Mouse (Mus musculus): ENCODE data around the gene Lgi2. TPM values are rescaled to one million over a fixed set of nuclear protein-coding genes. Genes with fewer than 3 reads are reported as not detected.

Gene Lgi2
- polyA plus RNA-seq (2015; fragmentation: Nextera tagmentation; extraction: Ambion mirVana): 3.8 and 4.2 TPM in 2 replicates

GRCm38 (mm10) chr5:52565813-52566531 lies at the start of gene Lgi2:
Lgi2 (minus strand) TSS chr5:52566462.
- WGBS: under 1% methylated on average over 55 of the region's 83 CpGs
- H3K27ac ChIP-seq: no peak within 1 kb of the TSS

GRCm38 (mm10) chr5:52615421-52615820 lies 49.2 kb upstream of the Lgi2 start:
- Histone ChIP-seq H3K4me2 (ENCODE audit: low read length) (no peak overlapping the region), H3K4me3 (replicated peaks; ENCODE audit: low read depth, low read length) (no peak overlapping the region), H3K9ac (ENCODE audit: low read depth, low read length) (no peak overlapping the region), H3K36me3 (ENCODE audit: insufficient read depth, low read length) (no peaks in the 10 kb centered on the region), H3K9me3 (replicated peaks; ENCODE audit: low read length) (no peaks in the 10 kb centered on the region), H3K27ac (no peak overlapping the region), H3K4me1 (replicated peaks; ENCODE audit: insufficient read depth, low read length) (peaks cover 4% of the 10 kb centered on the region; the same call in 1 of the 2 replicates), H3K27me3 (ENCODE audit: insufficient read depth, low read length) (no peaks in the 10 kb centered on the region)
- no peak for TF ChIP-seq CTCF (IDR thresholded peaks at IDR 0.05; ENCODE audit: low read depth)
- 54% methylated on average over 9 of the region's 9 CpGs for WGBS
- DNase-seq (ENCODE audit: low spot score) (no peak), ATAC-seq (replicated peaks; ENCODE audit: low FRiP score, low read depth) (no peak)

More at GRCm38 (mm10) chr5:52565813-52566531, at the start of gene Lgi2:
- Histone ChIP-seq H3K4me1 (replicated peaks; ENCODE audit: insufficient read depth, low read length) (peaks cover 8% of the 10 kb centered on the region; the same call in 1 of the 2 replicates), H3K9me3 (replicated peaks; ENCODE audit: low read length) (no peaks in the 10 kb centered on the region), H3K36me3 (ENCODE audit: insufficient read depth, low read length) (no peaks in the 10 kb centered on the region), H3K4me3 (replicated peaks; ENCODE audit: low read depth, low read length) (peak within 1 kb of the TSS; percentile 61), H3K4me2 (ENCODE audit: low read length) (peak within 1 kb of the TSS; percentile 93), H3K27me3 (ENCODE audit: insufficient read depth, low read length) (no peaks in the 10 kb centered on the region), H3K9ac (ENCODE audit: low read depth, low read length) (peak within 1 kb of the TSS; percentile 54)
- TF ChIP-seq CTCF (IDR thresholded peaks at IDR 0.05; ENCODE audit: low read depth): no peak
- DNase-seq (ENCODE audit: low spot score) (peak; percentile 24), ATAC-seq (replicated peaks; ENCODE audit: low FRiP score, low read depth) (peak; percentile 71)

GRCm38 (mm10) chr5:52614686-52615085 lies 48.4 kb upstream of the Lgi2 start:
- Histone ChIP-seq H3K4me1 (replicated peaks; ENCODE audit: insufficient read depth, low read length) (peaks cover 4% of the 10 kb centered on the region; the same call in 1 of the 2 replicates), H3K9ac (ENCODE audit: low read depth, low read length) (no peak overlapping the region), H3K4me3 (replicated peaks; ENCODE audit: low read depth, low read length) (no peak overlapping the region), H3K27ac (no peak overlapping the region), H3K9me3 (replicated peaks; ENCODE audit: low read length) (no peaks in the 10 kb centered on the region), H3K4me2 (ENCODE audit: low read length) (no peak overlapping the region), H3K27me3 (ENCODE audit: insufficient read depth, low read length) (no peaks in the 10 kb centered on the region), H3K36me3 (ENCODE audit: insufficient read depth, low read length) (no peaks in the 10 kb centered on the region)
- TF ChIP-seq CTCF (IDR thresholded peaks at IDR 0.05; ENCODE audit: low read depth): no peak
- WGBS: 81% methylated on average over 4 of the region's 4 CpGs
- DNase-seq (ENCODE audit: low spot score): no peak
- ATAC-seq (replicated peaks; ENCODE audit: low FRiP score, low read depth): no peak

- H3K4me3 ChIP-seq (replicated peaks; ENCODE audit: low read depth, low read length): no peak overlapping the region
- no peak overlapping the region for H3K4me2 ChIP-seq (ENCODE audit: low read length)
- no peaks in the 10 kb centered on the region for H3K27me3 ChIP-seq (ENCODE audit: insufficient read depth, low read length)
- no peak overlapping the region for H3K9ac ChIP-seq (ENCODE audit: low read depth, low read length)
- no peaks in the 10 kb centered on the region for H3K36me3 ChIP-seq (ENCODE audit: insufficient read depth, low read length)
- no peaks in the 10 kb centered on the region for H3K4me1 ChIP-seq (replicated peaks; ENCODE audit: insufficient read depth, low read length)
- 89% methylated on average over 8 of the region's 8 CpGs for WGBS
- no peak for TF ChIP-seq CTCF (IDR thresholded peaks at IDR 0.05; ENCODE audit: low read depth)
- no peak for ATAC-seq (replicated peaks; ENCODE audit: low FRiP score, low read depth)
- no peak overlapping the region for H3K27ac ChIP-seq
- no peaks in the 10 kb centered on the region for H3K9me3 ChIP-seq (replicated peaks; ENCODE audit: low read length)
- DNase-seq (ENCODE audit: low spot score): no peak
These were observed 46.5 kb upstream of the Lgi2 start for GRCm38 (mm10) chr5:52612776-52613175.

GRCm38 (mm10) chr5:52611315-52611895 lies 45.1 kb upstream of the Lgi2 start:
- 72% methylated on average over 10 of the region's 10 CpGs for WGBS
- DNase-seq (ENCODE audit: low spot score) (no peak), ATAC-seq (replicated peaks; ENCODE audit: low FRiP score, low read depth) (no peak; the same call in 1 of the 2 replicates)
- H3K4me1 ChIP-seq (replicated peaks; ENCODE audit: insufficient read depth, low read length): no peaks in the 10 kb centered on the region
- no peak overlapping the region for H3K4me3 ChIP-seq (replicated peaks; ENCODE audit: low read depth, low read length)
- H3K4me2 ChIP-seq (ENCODE audit: low read length): no peak overlapping the region
- H3K27ac ChIP-seq: no peak overlapping the region
- H3K36me3 ChIP-seq (ENCODE audit: insufficient read depth, low read length): no peaks in the 10 kb centered on the region
- no peaks in the 10 kb centered on the region for H3K27me3 ChIP-seq (ENCODE audit: insufficient read depth, low read length)
- H3K9me3 ChIP-seq (replicated peaks; ENCODE audit: low read length): no peaks in the 10 kb centered on the region
- H3K9ac ChIP-seq (ENCODE audit: low read depth, low read length): no peak overlapping the region
- TF ChIP-seq CTCF (IDR thresholded peaks at IDR 0.05; ENCODE audit: low read depth): no peak

DNA sequence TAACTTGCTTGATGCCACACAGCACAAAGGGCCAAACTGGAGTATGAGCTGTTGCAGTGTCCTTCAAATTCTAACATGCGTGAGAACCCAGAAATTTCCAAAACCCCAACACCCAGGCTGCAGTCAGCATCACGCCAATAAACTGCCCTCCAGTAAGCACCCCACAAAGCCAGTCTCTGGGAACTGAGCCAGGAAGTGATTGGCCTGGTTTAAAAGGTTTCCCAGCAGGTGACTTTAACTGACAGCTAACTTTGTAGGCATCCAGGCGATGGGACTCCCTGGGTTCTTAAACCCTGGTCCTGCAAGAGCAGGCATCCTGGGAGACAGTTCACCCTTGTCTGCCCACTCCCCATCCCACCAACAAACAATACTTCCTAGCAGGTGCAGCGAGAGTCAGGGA lies 44.0 kb upstream of the Lgi2 start:
- H3K27me3 ChIP-seq (ENCODE audit: insufficient read depth, low read length): no peaks in the 10 kb centered on the region
- no peak overlapping the region for H3K4me3 ChIP-seq (replicated peaks; ENCODE audit: low read depth, low read length)
- no peaks in the 10 kb centered on the region for H3K9me3 ChIP-seq (replicated peaks; ENCODE audit: low read length)
- no peak overlapping the region for H3K9ac ChIP-seq (ENCODE audit: low read depth, low read length)
- TF ChIP-seq CTCF (IDR thresholded peaks at IDR 0.05; ENCODE audit: low read depth): no peak
- H3K4me1 ChIP-seq (replicated peaks; ENCODE audit: insufficient read depth, low read length): no peaks in the 10 kb centered on the region
- H3K36me3 ChIP-seq (ENCODE audit: insufficient read depth, low read length): no peaks in the 10 kb centered on the region
- ATAC-seq (replicated peaks; ENCODE audit: low FRiP score, low read depth): no peak
- WGBS: 62% methylated on average over 4 of the region's 4 CpGs
- no peak for DNase-seq (ENCODE audit: low spot score)
- no peak overlapping the region for H3K27ac ChIP-seq
- H3K4me2 ChIP-seq (ENCODE audit: low read length): no peak overlapping the region

Measured in kidney, postnatal 0 days (tissue).